Mouse (Mus musculus): ENCODE results near the gene Cfap44.

DNA sequence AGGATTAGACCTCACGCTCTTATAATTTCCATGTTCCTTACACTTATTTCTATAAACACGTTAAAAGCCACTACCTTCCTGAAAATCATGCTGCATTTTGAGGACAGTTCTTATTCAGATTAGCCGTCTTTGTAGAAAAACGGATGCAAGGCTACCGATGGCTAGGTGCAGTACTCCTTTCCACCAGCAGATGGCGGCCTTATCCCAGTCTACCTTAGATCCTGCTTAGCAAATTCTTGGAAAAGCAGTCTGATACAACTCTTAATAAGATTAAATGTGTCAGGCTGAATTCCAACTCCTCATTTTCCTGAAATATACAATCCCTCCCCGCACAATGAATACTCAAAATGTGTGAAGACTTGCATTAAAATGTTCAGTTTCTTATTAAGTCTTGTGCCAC is 89.5 kb downstream of the Cfap44 start:
- TF ChIP-seq CTCF (IDR thresholded peaks at IDR 0.05; ENCODE audit: extremely low read depth, insufficient read depth, low read length): peak; percentile 97
- no peak for TF ChIP-seq POLR2A (IDR thresholded peaks at IDR 0.05; ENCODE audit: extremely low read depth, insufficient read depth, low read length)
